Mouse (Mus musculus): ENCODE measurements around the gene Olfr279. TPM values are rescaled to one million over a fixed set of nuclear protein-coding genes. Genes with fewer than 3 reads are reported as not detected.

Gene Olfr279
- 0.26 TPM in 1 of 2 replicates, not detected in the other for polyA plus RNA-seq (2012; ENCODE audit: low replicate concordance)

DNA sequence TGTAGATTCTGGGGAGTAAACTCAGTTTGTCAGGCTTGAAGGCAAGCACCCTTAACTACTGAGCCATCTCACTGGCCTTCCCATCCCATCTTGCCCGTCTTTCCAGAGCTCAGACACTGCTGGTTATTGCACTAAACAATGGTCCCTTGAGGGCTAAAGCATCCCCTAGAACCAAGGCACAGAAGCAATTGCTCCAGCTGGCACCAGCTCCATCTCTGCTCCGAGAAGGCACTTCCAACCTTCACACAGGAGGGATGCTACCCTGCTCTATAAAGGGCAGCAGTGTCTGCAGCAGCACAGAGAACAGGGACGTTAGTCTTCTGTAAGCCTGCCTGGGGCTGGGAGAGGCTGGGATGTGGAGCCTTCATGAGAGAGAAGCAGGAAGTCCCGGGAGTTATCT, at the start of gene Olfr279:
TSS of gene Olfr279 (plus strand) at position 301 of the 400 bp plus-strand sequence.

DNA sequence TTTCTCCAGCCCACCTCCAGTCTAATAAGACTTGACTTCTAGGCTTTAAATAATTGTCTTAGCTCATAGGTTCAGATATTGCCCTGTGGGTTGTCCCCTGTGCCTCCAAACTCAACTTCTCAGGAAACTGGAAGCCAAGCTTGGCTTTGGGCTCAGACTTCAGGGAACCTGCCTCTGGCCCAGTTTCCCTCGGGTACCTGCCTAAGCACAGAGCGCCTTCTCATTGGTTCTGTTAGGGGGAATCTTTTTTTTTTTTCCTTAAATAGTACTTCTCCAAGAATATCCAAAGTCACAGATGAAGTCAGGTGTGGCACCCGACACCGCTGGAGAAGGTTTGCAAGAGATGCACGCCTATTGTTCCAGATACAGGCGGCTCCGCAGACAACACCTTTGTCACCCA, 39.9 kb upstream of the Olfr279 start, which contains the start of gene Olfr281:
TSS of gene Olfr281 (plus strand) at position 301 of the 400 bp plus-strand sequence.

GRCm38 (mm10) chr15:98469596-98469995, 22.6 kb upstream of the Olfr279 start, which contains the start of gene OR5BS1P:
Gene OR5BS1P (plus strand): TSS chr15:98469896.

DNA sequence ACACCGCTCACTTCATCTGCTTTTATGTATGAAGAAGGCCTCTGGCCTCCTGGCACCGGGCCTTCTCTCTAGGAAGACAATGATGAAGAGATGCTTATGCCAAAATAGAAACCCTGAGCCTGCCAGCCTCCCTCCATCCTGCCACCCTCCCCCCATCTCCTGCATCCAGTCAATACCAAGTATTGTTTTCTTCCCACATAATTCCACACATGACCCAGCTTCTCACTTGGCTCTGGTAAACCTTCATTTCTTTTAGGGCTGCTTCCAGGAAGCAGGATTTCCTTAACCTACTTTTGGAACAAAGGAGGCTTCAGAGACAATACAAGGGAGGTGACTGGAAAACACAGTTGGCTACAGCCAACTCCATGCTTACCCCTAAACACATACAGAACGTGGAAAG, 9.5 kb upstream of the Olfr279 start, which contains the start of gene Lalba:
TSS of gene Lalba (minus strand) at position 21 of the 400 bp plus-strand sequence.

GRCm38 (mm10) chr15:98533881-98534627, 41.9 kb downstream of the Olfr279 start, which contains the start of gene Kansl2:
Gene Kansl2 (minus strand): TSS chr15:98534264.

Other genes with a start within 250 kb of the Olfr279 start
- gene H1fnt, start 235.1 kb upstream of the Olfr279 start, polyA plus RNA-seq (2012; ENCODE audit: low replicate concordance) = not detected in 2 replicates
- gene Zfp641, start 196.2 kb upstream of the Olfr279 start, polyA plus RNA-seq (2012; ENCODE audit: low replicate concordance) = 0.03 TPM in 1 of 2 replicates, not detected in the other
- gene Olfr285, start 175.0 kb upstream of the Olfr279 start, polyA plus RNA-seq (2012; ENCODE audit: low replicate concordance) = not detected in 2 replicates
- gene Olfr284, start 151.4 kb upstream of the Olfr279 start, polyA plus RNA-seq (2012; ENCODE audit: low replicate concordance) = not detected in 2 replicates
- gene Olfr283, start 111.5 kb upstream of the Olfr279 start, polyA plus RNA-seq (2012; ENCODE audit: low replicate concordance) = 0.09 TPM in 1 of 2 replicates, not detected in the other
- not detected in 2 replicates for gene Olfr282, start 61.2 kb upstream of the Olfr279 start, polyA plus RNA-seq (2012; ENCODE audit: low replicate concordance)
- not detected in 2 replicates for gene Olfr281, start 39.8 kb upstream of the Olfr279 start, polyA plus RNA-seq (2012; ENCODE audit: low replicate concordance)
- gene OR5BS1P, start 22.5 kb upstream of the Olfr279 start, polyA plus RNA-seq (2012; ENCODE audit: low replicate concordance) = 0.08 TPM in 1 of 2 replicates, not detected in the other
- not detected in 2 replicates for gene Lalba, start 9.7 kb upstream of the Olfr279 start, polyA plus RNA-seq (2012; ENCODE audit: low replicate concordance)
- gene Kansl2, start 41.9 kb downstream of the Olfr279 start, polyA plus RNA-seq (2012; ENCODE audit: low replicate concordance) = 15.3 and 23.6 TPM in 2 replicates
- 3.5 and 6.5 TPM in 2 replicates for gene Ccnt1, start 78.5 kb downstream of the Olfr279 start, polyA plus RNA-seq (2012; ENCODE audit: low replicate concordance)
- gene 4930415O20Rik, start 78.6 kb downstream of the Olfr279 start, polyA plus RNA-seq (2012; ENCODE audit: low replicate concordance) = not detected in 2 replicates
- gene Adcy6, start 117.7 kb downstream of the Olfr279 start, polyA plus RNA-seq (2012; ENCODE audit: low replicate concordance) = 28.3 and 35.6 TPM in 2 replicates
- gene Cacnb3, start 138.4 kb downstream of the Olfr279 start, polyA plus RNA-seq (2012; ENCODE audit: low replicate concordance) = 2.2 and 5.7 TPM in 2 replicates
- 83.8 and 103 TPM in 2 replicates for gene Ddx23, start 170.5 kb downstream of the Olfr279 start, polyA plus RNA-seq (2012; ENCODE audit: low replicate concordance)
- 0.23 and 0.60 TPM in 2 replicates for gene Rnd1, start 185.1 kb downstream of the Olfr279 start, polyA plus RNA-seq (2012; ENCODE audit: low replicate concordance)
- gene Ccdc65, start 215.8 kb downstream of the Olfr279 start, polyA plus RNA-seq (2012; ENCODE audit: low replicate concordance) = not detected in 2 replicates
- gene Fkbp11, start 235.8 kb downstream of the Olfr279 start, polyA plus RNA-seq (2012; ENCODE audit: low replicate concordance) = 2.6 and 5.6 TPM in 2 replicates